Mouse (Mus musculus) limb, embryonic 14.5 days (tissue): ENCODE data around the gene Gm10720. TPM values are rescaled to one million over a fixed set of nuclear protein-coding genes. Genes with fewer than 3 reads are reported as not detected.
A peak's percentile ranks its signal among the peaks of the same experiment; 100 is the strongest.
"Not testable (repeated sequence)": the region's sequence is repeated elsewhere in the genome, so short reads cannot be mapped to it uniquely, and the experiment has no call there.

Source experiments
- ATAC-seq: fragments of 200-750 bp; cut with Nextera tagmentation; 2 replicates; pipeline ENCODE4 v1.8.0; 2017; ENCODE audit warnings: low read depth, moderate number of reproducible peaks, moderate TSS enrichment; ENCODE audit not compliant: low FRiP score
- DNase-seq: peaks from one replicate; pipeline ENCODE4 v3.0.0-alpha.2; 2015; ENCODE audit warnings: low spot score
- H3K27ac ChIP-seq: fragments of 300-500 bp; sonication (generic); replicated peaks from 2 replicates; pipeline ENCODE4 v1.5.1; 2014; ENCODE audit warnings: low read depth, mild to moderate bottlenecking, low read length, moderate library complexity, mixed read lengths
- H3K27me3 ChIP-seq: fragments of 300-500 bp; sonication (generic); 2 replicates; pipeline ENCODE4 v1.6.1; 2014; ENCODE audit warnings: low read length, mixed read lengths; ENCODE audit not compliant: control insufficient read depth, insufficient read depth
- H3K36me3 ChIP-seq: fragments of 300-500 bp; sonication (generic); 2 replicates; pipeline ENCODE4 v1.6.1; 2014; ENCODE audit warnings: mild to moderate bottlenecking, low read length, moderate library complexity, mixed read lengths; ENCODE audit not compliant: control insufficient read depth, insufficient read depth
- H3K4me1 ChIP-seq: fragments of 300-500 bp; sonication (generic); 2 replicates; pipeline ENCODE4 v1.6.1; 2014; ENCODE audit warnings: antibody characterized with exemption, low read length, mixed read lengths; ENCODE audit not compliant: control insufficient read depth, insufficient read depth
- H3K4me2 ChIP-seq: fragments of 300-500 bp; sonication (generic); replicated peaks from 2 replicates; pipeline ENCODE4 v1.6.1; 2014; ENCODE audit warnings: low read depth, mild to moderate bottlenecking, low read length, moderate library complexity; ENCODE audit not compliant: severe bottlenecking
- H3K4me3 ChIP-seq: fragments of 300-500 bp; sonication (generic); replicated peaks from 2 replicates; pipeline ENCODE4 v1.5.1; 2014; ENCODE audit warnings: low read length
- H3K9ac ChIP-seq: fragments of 300-500 bp; sonication (generic); 2 replicates; pipeline ENCODE4 v1.6.1; 2014; ENCODE audit warnings: mild to moderate bottlenecking, low read depth, low read length, moderate library complexity; ENCODE audit not compliant: severe bottlenecking
- H3K9me3 ChIP-seq: fragments of 300-500 bp; sonication (generic); 2 replicates; pipeline ENCODE4 v1.6.1; 2016; ENCODE audit warnings: low read length; ENCODE audit not compliant: control insufficient read depth
- WGBS: fragments of 180-500 bp; shearing (Covaris S2); extraction: QIAGEN DNeasy Blood & Tissue Kit; methylation state at CpG from one replicate; pipeline ENCODE4 v1.1.7; 2014; 5-methylcytosine and 5-hydroxymethylcytosine counted together
- polyA plus RNA-seq, 2 experiments: library from polyadenylated mRNA; depleted of rRNA in 1 of 2; stranded (reverse) in 1 of 2; unstranded in 1 of 2; fragments of >200 nt; fragmentation: Nextera tagmentation in 1 of 2; extraction: Ambion mirVana in 1 of 2; gene quantifications; 2 replicates each; pipeline versions ENCODE4 v1.2.1 to v1.2.3; 2012 to 2014

The Gm10720 gene
- polyA plus RNA-seq (2012; rRNA removed) (not detected in 2 replicates), polyA plus RNA-seq (2014; fragmentation: Nextera tagmentation; extraction: Ambion mirVana) (not detected in 2 replicates)

GRCm38 (mm10) chr9:3015354-3015753 lies at the start of gene Gm10720:
Gene Gm10720, plus strand, starts transcription at chr9:3015654.
- 60% methylated on average over 4 of the region's 9 CpGs for whole genome bisulfite sequencing
- not testable (repeated sequence) for ATAC-seq, H3K4me3 ChIP-seq

DNA sequence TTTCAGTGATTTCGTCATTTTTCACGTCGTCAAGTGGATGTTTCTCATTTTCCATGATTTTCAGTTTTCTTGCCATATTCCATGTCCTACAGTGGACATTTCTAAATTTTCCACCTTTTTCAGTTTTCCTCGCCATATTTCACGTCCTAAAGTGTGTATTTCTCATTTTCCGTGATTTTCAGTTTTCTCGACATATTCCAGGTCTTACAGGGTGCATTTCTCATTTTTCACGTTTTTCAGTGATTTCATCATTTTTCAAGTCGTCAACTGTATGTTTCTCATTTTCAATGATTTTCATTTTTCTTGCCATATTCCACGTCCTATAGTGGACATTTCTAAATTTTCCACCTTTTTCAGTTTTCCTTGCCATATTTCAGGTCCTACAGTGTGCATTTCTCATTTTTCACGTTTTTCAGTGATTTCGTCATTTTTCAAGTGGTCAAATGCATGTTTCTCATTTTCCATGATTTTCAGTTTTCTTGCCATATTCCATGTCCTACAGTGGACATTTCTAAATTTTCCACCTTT lies 14.9 kb upstream of the Gm10720 start, which contains the start of gene Gm10722:
Gene Gm10722, plus strand, starts transcription at position 478 of the 528 bp plus-strand sequence.
- H3K9ac ChIP-seq, H3K4me1 ChIP-seq, ATAC-seq, H3K27me3 ChIP-seq, H3K27ac ChIP-seq, H3K9me3 ChIP-seq, H3K4me2 ChIP-seq, H3K36me3 ChIP-seq, H3K4me3 ChIP-seq: not testable (repeated sequence)
- peak; percentile 28 for DNase-seq
- 66% methylated on average over 12 of the region's 12 CpGs for WGBS

More at GRCm38 (mm10) chr9:3015354-3015753, at the start of gene Gm10720:
- not testable (repeated sequence) for H3K4me1 ChIP-seq, H3K4me2 ChIP-seq, H3K27me3 ChIP-seq, H3K27ac ChIP-seq, H3K9me3 ChIP-seq, H3K36me3 ChIP-seq, H3K9ac ChIP-seq, DNase-seq

DNA sequence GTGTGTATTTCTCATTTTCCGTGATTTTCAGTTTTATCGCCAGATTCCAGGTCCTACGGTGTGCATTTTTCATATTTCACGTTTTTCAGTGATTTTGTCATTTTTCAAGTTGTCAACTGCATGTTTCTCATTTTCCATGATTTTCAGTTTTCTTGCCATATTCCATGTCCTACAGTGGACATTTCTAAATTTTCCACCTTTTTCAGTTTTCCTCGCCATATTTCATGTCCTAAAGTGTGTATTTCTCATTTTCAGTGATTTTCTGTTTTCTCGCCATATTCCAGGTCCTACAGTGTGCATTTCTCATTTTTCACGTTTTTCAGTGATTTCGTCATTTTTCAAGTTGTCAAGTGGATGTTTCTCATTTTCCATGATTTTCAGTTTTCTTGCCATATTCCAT lies 14.4 kb upstream of the Gm10720 start:
- H3K4me3 ChIP-seq, H3K9ac ChIP-seq, ATAC-seq, H3K4me1 ChIP-seq, H3K27ac ChIP-seq, DNase-seq, H3K36me3 ChIP-seq, H3K9me3 ChIP-seq, H3K4me2 ChIP-seq, H3K27me3 ChIP-seq: not testable (repeated sequence)
- WGBS = 63% methylated on average over 8 of the region's 8 CpGs

- DNase-seq = peak; percentile 41
- peak; percentile 85 for ATAC-seq
- H3K4me1 ChIP-seq, H3K36me3 ChIP-seq, H3K27ac ChIP-seq, H3K27me3 ChIP-seq, H3K9ac ChIP-seq, H3K9me3 ChIP-seq, H3K4me2 ChIP-seq, H3K4me3 ChIP-seq: not testable (repeated sequence)
- WGBS = 58% methylated on average over 8 of the region's 11 CpGs
Measured at GRCm38 (mm10) chr9:3001948-3002659, 13.3 kb upstream of the Gm10720 start.

GRCm38 (mm10) chr9:3002794-3003396 lies 12.6 kb upstream of the Gm10720 start, which contains the start of gene Gm11168:
Gene Gm11168, plus strand, starts transcription at chr9:3003346.
- not testable (repeated sequence) for H3K27ac ChIP-seq, H3K9ac ChIP-seq, ATAC-seq, H3K4me3 ChIP-seq, H3K27me3 ChIP-seq, H3K9me3 ChIP-seq, H3K36me3 ChIP-seq, H3K4me1 ChIP-seq, H3K4me2 ChIP-seq, DNase-seq
- WGBS = 69% methylated on average over 6 of the region's 14 CpGs

DNA sequence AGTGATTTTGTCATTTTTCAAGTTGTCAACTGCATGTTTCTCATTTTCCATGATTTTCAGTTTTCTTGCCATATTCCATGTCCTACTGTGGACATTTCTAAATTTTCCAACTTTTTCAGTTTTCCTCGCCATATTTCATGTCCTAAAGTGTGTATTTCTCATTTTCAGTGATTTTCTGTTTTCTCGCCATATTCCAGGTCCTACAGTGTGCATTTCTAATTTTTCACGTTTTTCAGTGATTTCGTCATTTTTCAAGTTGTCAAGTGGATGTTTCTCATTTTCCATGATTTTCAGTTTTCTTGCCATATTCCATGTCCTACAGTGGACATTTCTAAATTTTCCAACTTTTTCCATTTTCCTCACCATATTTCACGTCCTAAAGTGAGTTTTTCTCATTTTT lies 9.3 kb upstream of the Gm10720 start:
- not testable (repeated sequence) for H3K9ac ChIP-seq, H3K36me3 ChIP-seq, H3K27me3 ChIP-seq, H3K9me3 ChIP-seq, DNase-seq, H3K4me2 ChIP-seq, H3K4me1 ChIP-seq, ATAC-seq, H3K4me3 ChIP-seq, H3K27ac ChIP-seq
- WGBS = 77% methylated on average over 1 of the region's 5 CpGs

- H3K27ac ChIP-seq, H3K36me3 ChIP-seq, H3K4me2 ChIP-seq, H3K9ac ChIP-seq, H3K4me1 ChIP-seq, DNase-seq, H3K9me3 ChIP-seq, H3K27me3 ChIP-seq, H3K4me3 ChIP-seq: not testable (repeated sequence)
- WGBS = 70% methylated on average over 8 of the region's 8 CpGs
- peak; percentile 61; the same call in 1 of the 2 replicates for ATAC-seq
Measured at GRCm38 (mm10) chr9:3006636-3007035, 8.8 kb upstream of the Gm10720 start.

DNA sequence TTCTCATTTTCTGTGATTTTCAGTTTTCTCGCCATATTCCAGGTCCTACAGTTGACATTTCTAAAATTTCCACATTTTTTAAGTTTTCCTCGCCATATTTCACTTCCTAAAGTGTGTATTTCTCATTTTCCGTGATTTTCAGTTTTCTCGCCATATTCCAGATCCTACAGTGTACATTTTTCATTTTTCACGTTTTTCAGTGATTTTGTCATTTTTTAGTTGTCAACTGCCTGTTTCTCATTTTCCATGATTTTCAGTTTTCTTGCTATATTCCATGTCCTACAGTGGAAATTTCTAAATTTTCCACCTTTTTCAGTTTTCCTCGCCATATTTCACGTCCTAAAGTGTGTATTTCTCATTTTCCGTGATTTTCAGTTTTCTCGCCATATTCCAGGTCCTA lies 8.2 kb upstream of the Gm10720 start:
- 74% methylated on average over 7 of the region's 9 CpGs for WGBS
- H3K9me3 ChIP-seq, H3K4me2 ChIP-seq, H3K9ac ChIP-seq, H3K4me3 ChIP-seq, H3K27ac ChIP-seq, ATAC-seq, H3K27me3 ChIP-seq, H3K36me3 ChIP-seq, H3K4me1 ChIP-seq: not testable (repeated sequence)
- peak; percentile 2 for DNase-seq
